Mouse (Mus musculus): ENCODE data around the gene Gfra1.

Gene Gfra1

DNA sequence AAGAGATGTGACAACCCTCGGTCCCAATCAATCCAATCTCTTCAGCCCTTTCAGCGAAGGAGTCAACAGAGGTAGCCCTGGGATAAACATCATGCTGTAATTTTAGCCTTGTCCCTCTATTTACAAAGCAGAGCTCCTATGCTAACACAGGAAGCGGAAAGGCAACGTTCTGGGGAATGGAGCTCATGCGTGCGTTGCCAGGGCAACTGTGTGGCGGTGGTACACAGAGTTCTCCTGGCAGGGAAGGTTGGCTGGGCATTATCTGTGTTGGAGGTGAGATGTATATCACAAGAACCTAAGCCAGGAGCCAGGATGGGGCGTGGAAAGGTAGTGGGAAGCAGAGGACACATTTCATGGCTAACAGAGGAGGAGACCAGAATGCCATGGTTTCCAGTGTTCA lies 194.8 kb downstream of the Gfra1 start:
- no peak for DNase-seq (ENCODE audit: low read depth in 1 of 2, low spot score in 2 of 2)

DNA sequence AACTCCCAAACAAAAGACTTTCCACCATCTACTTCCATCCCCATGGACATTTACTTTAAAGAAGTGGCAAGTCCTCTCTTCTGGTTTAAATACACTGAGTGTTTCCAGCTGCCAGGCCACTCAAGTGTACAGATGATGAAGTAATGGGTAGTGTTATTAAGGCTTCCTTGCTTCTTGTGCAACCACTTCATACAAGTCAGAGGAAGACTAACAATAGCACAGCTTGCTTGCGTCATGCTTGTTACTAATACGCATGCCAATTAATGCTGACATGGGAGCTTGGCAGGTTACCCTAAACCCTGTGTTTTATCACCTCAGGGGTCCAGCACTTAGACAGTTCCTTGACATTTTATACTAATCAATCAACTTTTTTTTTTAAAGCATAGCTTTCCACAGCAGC lies 196.5 kb downstream of the Gfra1 start:
- no peak for DNase-seq (ENCODE audit: low read depth in 1 of 2, low spot score in 2 of 2)

DNA sequence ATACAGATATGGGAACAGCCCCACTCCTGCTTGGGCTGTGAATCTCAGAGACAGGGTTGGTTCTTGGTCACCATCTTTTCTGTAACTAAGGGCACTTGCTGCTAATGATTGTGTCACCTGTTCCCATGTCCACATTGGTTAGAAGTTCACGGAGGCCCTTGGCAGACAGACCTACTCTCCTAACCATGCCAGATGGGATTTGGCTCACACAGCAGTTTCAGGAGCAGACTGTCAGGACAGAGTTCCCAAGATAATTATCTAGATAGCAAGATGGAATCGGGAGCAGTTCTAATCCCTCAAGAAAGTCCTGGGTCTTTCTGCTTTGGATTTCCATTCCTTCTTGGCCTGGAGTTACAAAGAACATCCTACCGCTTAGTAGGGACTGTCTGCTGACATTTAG lies 199.2 kb downstream of the Gfra1 start:
- no peak for DNase-seq (ENCODE audit: low read depth in 1 of 2, low spot score in 2 of 2)

DNA sequence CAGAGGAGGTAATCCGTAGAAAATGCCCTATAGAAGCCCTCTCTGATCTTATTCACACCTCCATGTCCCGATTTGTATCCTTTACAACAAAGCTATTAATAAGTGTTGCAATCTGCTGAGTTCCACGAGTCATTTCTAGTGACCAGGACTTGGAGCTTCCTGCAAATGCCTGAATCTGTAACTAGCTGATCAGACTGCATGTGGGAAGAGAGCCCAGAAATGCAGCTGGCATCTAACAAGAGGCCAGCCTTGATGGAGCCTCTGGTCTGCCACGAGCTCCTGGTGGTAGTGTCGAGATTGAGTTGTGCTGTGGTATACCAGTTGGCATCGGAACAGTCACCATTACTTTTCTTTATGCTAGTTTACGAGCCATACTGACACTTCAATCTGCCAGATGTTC lies 200.3 kb downstream of the Gfra1 start:
- DNase-seq (ENCODE audit: low read depth in 1 of 2, low spot score in 2 of 2): no peak

DNA sequence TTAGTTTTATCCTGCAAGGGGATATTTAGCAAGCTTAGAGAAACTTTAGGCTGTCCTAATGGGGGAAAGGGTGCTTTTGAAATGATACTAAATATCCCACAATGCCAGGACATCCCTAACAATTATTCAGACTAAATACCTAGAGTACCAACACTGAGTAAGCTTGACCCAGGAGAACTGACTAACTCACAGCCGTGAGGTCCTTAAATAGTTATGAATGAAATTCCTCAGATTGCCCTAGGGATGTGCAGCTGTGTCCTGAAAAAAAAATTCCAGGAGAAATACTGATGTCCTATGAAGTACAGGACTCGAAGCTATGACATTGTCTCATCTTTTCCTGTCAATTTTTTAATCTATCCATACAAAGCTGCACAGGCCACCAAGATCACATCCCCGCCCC lies 201.5 kb downstream of the Gfra1 start:
- no peak for DNase-seq (ENCODE audit: low read depth in 1 of 2, low spot score in 2 of 2)

DNA sequence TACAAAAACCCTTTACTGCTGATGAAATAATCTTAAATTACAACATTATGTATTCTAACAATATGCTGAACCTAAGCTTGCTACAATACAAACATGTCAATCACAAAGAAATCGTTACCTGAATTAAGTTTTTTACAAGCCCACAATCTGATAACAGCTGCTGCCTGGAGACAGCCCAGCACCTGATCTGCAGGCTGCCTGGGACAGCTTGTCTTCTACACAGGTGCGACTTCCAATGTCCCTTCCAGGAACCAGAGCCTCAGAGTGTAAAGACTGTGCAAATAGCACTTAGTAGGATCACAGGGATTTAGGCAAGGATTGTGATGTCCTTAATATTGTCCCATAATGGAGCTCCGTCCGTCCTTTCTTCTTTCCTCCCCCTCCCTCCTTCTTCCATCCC lies 204.0 kb downstream of the Gfra1 start:
- DNase-seq (ENCODE audit: low read depth in 1 of 2, low spot score in 2 of 2): no peak

DNA sequence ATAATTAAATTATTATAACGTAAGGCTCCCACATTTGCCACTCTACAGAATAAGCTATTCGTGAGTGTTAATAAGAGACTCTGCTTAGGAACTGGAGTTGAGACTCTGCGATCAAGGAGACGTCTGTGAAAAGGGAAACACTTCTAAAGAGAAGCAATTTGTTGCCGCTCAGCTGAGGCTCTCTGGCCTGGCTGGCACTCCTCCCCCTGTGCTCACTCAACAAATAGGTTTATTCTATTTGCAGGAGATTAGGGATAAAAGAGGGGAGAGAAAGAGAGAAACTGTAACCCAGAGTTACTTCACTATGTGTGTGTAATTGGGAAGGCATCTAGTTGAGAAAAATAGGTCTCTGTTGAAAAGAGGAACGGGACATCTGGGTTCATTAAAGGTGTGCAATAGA lies 204.6 kb downstream of the Gfra1 start:
- DNase-seq (ENCODE audit: low read depth in 1 of 2, low spot score in 2 of 2): no peak

DNA sequence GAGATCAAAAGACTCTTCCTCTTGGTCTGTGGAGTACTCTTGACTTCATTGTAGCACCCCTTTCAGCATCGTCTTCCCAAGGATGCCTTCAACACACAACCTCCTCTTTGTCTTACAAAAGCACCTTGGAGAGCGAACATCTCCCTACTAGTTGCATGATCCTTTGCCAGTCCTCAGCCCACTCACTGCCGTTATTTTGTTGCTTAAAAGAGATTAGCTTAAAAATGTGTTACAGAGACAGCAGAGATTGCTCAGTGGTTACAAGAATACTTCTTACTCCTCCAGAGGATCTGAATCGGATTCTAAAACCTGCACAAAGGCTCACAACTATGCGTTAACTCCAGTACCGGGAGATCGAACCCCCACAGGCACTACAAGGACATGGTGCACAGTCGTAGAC lies 205.5 kb downstream of the Gfra1 start:
- no peak for DNase-seq (ENCODE audit: low read depth in 1 of 2, low spot score in 2 of 2)

DNA sequence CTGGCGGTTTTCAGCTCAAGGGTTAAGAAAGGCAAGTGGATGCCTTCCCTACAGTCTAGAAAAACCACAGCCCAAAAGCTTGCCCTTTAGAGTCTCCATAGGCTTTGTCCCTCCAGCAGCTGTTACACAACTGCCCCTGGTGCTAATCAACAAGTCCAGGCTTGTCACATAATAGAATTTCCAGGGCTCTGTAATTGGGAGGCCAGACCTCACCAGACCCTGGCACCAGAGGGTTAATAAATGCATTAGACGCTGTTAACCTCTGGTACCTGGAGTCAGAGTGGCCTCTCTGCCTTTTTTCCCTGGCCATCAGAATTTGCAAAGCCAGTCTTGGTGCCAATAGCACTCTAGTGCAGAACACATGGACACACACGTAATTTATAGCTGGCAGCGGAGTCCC lies 211.6 kb downstream of the Gfra1 start:
- DNase-seq (ENCODE audit: low read depth in 1 of 2, low spot score in 2 of 2): no peak

DNA sequence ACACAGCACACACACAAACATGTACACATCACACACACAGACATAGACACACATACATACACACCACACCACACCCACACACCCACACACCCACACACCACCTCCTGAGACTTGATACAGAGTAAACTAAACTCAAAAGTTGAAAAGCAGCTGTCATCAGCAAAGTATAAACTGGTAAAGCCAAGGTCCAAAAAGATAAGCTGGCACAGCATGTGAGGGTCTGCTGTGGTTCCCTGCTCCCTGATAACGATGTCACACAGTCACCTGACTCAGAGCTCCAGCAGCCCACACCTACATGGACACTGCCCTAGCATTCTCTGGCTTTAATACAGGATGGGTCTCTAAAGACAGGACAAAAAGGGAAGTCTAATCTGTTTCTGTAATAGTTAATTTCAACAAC lies 212.1 kb downstream of the Gfra1 start:
- no peak for DNase-seq (ENCODE audit: low read depth in 1 of 2, low spot score in 2 of 2)

DNA sequence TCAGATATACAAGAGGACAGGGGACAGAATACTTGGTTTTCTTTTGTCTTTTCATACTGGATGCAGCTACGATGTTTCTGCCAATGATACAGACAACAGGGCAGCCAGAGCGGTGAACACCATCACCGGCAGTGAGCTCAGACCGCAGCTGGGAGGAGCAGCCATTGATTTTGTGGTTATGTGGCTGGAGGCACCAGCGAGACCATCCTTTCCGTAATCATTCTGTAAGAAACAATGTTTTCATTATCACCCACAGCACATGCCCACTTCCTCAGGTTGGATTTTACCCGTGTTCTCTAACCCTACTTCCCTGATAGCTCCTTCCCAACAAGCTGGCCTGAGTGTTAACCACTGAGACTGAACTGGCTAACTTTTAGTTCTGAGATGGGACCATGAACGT lies 217.4 kb downstream of the Gfra1 start:
- no peak for DNase-seq (ENCODE audit: low read depth in 1 of 2, low spot score in 2 of 2)

DNA sequence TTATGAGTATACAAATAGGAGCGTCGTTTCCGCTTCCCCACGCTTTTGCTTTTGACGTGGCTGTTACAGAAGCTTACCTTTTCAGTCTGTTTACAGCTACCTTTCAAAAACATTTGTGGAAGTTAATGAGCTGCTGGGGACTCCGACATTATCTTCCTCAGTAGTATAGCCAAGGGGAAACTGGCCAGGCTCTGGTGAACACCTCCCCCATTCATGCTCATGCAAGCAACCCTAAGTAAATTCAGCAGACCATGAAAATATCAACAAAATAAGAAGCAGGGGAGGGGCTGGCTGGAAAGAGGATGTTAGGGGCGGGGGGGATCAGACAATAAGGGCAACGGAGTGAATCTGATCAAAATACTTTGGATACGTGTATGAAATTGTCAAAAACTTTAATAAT lies 228.0 kb downstream of the Gfra1 start:
- DNase-seq (ENCODE audit: low read depth in 1 of 2, low spot score in 2 of 2): no peak

DNA sequence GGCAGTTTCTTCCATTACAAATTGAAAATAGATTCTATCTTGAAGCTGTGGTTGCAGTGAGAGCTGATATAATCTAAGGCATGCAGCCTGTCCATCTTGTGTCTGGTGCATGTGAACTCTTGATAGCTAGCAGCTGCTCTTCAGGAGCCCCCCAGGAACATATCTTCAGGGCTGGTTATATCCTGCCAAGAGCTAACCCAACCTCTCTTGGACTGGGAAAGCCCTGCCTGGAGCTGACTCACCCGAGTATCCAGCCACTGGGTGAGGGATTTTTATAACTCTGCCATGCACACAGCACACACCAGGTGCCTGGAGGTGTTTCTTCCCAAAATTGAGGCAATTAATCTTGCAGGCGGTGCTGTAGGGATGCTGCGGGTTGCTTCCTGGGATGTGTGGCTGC lies 228.8 kb downstream of the Gfra1 start:
- DNase-seq (ENCODE audit: low read depth in 1 of 2, low spot score in 2 of 2): no peak

DNA sequence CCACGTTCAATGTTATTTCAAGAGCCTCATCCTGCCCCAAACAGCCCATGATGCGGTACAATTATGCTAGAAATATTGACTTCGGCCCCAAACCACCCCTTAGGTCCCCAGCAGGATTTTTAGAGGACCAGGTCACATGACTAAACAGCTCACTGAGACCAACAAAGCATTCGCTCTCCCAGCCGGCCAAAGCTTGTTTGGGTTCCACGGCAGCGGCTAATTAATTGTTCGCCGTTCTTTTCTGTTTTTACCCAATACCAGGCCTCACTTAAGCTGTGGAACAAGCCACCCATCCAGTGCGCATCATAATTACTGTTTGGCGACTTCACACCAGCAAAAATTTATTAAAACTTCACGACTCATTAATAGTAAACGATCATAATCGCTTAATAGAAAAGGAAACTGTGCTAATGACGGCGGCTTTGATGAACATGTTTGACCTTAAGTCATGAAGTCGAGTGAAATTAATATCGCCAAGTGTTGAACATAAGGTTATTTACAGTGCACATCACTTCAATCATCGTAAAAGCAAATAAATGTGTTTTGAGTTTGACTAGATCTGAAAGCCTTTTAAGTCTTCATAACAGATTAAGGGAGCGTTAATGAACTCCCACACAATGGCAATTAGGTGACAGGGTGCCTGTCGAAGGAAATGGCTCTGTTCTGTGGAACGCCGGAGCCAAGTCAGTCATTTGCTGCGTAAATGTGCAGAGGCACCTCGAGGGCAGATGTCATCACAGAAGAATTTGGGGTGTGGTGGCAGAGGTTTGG lies 235.5 kb downstream of the Gfra1 start:
- DNase-seq (ENCODE audit: low read depth in 1 of 2, low spot score in 2 of 2): no peak

DNA sequence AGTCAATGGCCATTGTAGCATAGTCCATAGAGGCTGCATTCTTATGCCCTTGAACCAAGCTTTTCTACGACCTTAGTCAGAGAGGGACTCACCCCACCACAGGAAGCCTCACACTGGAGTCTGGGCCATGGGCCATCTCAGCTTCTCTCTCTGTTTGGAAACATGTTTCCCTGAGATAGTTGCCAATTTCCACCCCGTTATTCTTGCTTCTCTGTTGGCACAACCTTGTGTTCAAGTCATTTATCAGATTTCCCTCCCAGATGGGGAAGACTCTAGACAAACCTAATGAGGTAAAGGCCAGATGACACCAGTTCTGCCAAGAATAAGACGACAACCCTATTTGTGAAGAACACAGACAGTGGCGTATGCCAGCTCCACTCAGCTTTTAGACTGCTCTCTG lies 238.1 kb downstream of the Gfra1 start:
- DNase-seq (ENCODE audit: low read depth in 1 of 2, low spot score in 2 of 2): no peak

DNA sequence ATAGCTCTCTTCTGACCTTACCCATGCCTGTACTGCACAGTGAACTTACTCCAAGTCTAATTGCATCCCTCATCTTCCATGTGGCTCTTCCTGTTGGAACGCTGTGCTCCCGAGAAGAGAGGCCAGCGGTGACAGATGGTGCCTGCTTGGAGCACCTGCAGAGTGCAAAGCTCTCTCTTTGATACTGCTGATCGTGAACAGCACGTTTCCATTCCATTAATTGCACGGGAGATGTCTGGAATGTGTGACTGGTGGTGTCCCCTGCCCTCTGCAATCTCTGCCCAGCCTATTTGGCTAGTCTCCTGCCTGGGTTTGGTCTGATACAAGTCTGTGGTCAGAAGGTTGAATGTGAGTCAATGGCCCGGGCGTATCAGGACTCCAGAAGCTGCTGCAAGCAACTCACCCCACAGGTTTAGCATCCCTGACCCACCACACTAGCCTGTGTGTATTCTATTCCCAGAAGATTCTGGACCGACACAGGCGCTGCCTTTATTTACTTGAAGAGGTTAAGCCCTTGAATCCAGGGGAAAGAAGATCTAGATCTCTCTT lies 249.1 kb downstream of the Gfra1 start:
- no peak for DNase-seq (ENCODE audit: low read depth in 1 of 2, low spot score in 2 of 2)

DNA sequence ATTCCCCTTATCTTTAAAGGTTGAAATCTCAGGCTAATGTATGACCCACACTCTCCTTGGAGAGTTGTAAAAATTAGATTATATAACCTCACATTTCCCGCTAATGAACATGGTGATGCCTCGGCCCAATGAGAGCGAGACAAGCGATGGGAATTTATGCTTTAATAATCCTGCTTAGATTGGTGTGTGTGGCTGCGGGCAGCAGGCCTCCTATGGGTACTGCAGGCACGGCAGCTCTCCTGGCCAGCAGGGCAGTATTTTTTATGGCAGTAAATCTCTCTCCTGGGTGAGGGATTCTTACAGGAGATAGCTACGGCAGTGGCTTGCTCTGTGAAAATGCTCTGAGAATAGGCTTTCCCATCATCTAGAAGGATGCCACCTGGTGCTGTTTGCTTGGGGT lies 250.2 kb downstream of the Gfra1 start:
- DNase-seq (ENCODE audit: low read depth in 1 of 2, low spot score in 2 of 2): no peak

DNA sequence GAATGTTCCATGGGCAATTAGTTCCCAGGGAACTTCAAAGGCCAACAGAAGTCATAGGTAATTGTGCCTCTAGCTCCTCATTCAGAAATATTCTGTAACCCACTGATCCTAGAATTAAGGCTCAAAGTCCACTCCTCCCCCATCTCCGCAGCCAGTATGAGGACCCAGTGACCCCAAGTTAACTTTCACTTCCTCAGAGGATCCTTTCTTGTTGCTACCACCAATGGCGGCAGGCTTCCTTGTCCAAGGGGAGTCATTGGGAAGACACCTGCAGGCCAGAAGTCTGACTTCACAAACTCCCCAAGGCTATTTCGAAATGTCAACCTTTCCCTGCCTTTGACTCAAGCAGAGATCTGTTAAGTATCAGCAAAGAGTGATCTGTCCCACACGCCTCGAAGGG lies 253.1 kb downstream of the Gfra1 start:
- DNase-seq (ENCODE audit: low read depth in 1 of 2, low spot score in 2 of 2): no peak

DNA sequence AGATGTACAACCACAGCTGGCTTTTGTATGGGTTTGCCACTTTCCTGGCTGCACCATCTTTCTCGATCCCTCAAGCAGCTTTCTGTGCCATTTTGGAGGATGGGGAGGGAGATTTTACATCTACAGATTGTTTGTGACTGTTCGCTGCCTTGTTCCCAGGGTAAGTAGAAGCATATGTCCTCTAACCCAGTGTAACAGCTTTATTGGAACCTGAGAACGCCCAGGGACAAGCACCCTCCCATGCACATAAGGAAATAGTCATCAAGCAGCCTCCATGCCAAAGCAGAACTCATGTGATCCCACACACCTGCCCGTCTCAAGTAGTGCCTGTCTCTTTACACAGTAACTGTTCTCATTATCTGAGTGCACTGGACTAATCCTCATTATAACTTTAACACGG lies 256.0 kb downstream of the Gfra1 start:
- DNase-seq (ENCODE audit: low read depth in 1 of 2, low spot score in 2 of 2): no peak

DNA sequence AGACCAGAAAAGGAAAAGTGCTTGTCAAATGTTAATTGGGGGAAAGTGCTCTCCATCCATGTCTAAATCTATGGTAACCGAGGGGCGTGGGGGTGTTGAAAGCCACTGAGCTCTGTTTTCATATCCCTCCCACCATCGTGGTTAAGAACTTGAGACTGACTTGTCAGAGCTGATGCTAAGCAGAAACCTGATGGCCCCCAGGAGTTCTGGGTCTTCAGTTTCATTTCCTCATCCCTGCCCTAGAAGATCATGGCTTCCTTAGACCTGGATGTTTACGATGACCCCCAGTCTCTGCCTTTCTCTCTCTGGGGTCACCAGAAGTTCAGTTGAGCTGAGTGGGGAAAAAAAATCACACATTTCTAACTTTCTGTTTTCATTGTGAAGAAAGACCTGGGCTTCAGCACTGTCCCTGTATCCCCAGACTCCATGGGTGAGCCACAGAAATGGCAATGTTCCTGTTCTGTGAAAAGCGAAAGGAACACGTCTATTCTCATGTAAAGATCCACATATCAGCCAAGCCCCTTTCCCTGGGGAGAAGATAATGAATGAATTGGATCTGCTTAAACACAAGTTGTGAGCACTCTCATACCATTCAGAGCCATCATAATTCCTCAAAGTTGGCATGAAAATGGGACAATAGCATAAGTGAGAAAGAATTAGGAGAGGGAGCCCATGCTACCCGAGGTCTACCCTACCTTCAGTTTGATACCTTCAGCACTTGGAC lies 261.8 kb downstream of the Gfra1 start:
- no peak for DNase-seq (ENCODE audit: low read depth in 1 of 2, low spot score in 2 of 2)

DNA sequence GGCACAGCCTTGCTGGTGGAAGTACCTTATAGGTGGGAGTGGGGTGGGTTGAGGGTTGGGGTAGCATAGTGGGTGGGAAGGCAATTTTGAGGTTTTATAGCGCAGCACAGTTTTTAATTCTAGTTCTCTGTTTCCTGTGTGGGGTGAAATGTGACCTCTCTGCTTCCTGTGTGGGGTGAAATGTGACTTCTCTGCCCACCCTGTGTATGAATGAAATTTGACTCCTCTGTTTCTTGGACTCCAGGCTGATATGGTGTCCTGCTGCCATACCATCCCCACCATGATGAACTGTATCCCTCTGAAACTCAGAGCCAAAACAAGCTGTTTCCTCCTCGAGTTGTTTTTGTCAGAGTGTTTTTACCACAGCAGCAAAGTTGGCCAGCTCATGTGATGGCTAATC lies 264.8 kb downstream of the Gfra1 start:
- no peak for DNase-seq (ENCODE audit: low read depth in 1 of 2, low spot score in 2 of 2)

DNA sequence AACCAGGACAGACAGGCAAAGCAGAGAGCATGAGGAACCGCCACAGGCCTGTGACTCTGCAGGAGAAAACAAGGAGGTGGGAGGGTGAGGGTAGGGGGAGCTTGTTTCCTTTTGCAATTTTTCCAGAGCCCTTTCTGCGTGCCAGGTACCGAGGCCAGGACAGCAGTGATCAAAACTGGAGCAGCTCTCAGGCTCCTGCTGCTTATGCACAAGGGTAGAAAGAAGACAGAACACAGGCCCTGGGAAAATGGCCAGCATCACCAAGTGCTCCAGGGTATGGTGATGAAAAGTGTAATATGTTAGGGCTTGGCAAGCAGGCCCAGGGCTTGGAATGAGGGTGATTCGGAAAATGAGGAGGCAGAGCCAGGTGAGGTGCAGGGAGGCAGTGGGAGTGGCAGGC lies 269.2 kb downstream of the Gfra1 start:
- no peak for DNase-seq (ENCODE audit: low read depth in 1 of 2, low spot score in 2 of 2)

Measured in monocyte, adult 2 months (primary cell).